Mouse (Mus musculus): ENCODE measurements around the gene E130116L18Rik.
"Not testable (repeated sequence)": the region's sequence is repeated elsewhere in the genome, so short reads cannot be mapped to it uniquely, and the experiment has no call there.

Gene E130116L18Rik

GRCm38 (mm10) chr5:25181004-25181531, 41.9 kb downstream of the E130116L18Rik start, which contains the start of gene Galntl5:
Gene Galntl5 (plus strand): TSS chr5:25181460.
- DNase-seq (ENCODE audit: low spot score in 2 of 2): no peak

GRCm38 (mm10) chr5:25179936-25180488, 42.9 kb downstream of the E130116L18Rik start:
- DNase-seq (ENCODE audit: low spot score in 2 of 2): no peak

GRCm38 (mm10) chr5:25179284-25179683, 43.7 kb downstream of the E130116L18Rik start:
- DNase-seq (ENCODE audit: low spot score in 2 of 2): no peak

GRCm38 (mm10) chr5:25178543-25178942, 44.4 kb downstream of the E130116L18Rik start:
- not testable (repeated sequence) for DNase-seq (ENCODE audit: low spot score in 2 of 2)

- not testable (repeated sequence) for DNase-seq (ENCODE audit: low spot score in 2 of 2)
Observed at GRCm38 (mm10) chr5:25177937-25178336, 45.0 kb downstream of the E130116L18Rik start.

Data from frontal cortex, postnatal 10 days (tissue).